Mouse (Mus musculus): ENCODE results near the gene Fadd.
A peak's percentile ranks its signal among the peaks of the same experiment; 100 is the strongest.

Gene Fadd

GRCm38 (mm10) chr7:144582284-144582980 lies at the start of gene Fadd:
Fadd (minus strand) TSS chr7:144582463.
- DNase-seq (ENCODE audit: low spot score in 2 of 2), result peak; percentile 78 to 96

- DNase-seq (ENCODE audit: low spot score in 2 of 2), result no peak
These were observed 48.4 kb upstream of the Fadd start for GRCm38 (mm10) chr7:144630622-144631021.

- no peak for DNase-seq (ENCODE audit: low spot score in 2 of 2)
These were observed 46.2 kb upstream of the Fadd start for GRCm38 (mm10) chr7:144628334-144628915.

- DNase-seq (ENCODE audit: low spot score in 2 of 2), result no peak
These were observed 45.5 kb upstream of the Fadd start for GRCm38 (mm10) chr7:144627606-144628333.

- DNase-seq (ENCODE audit: low spot score in 2 of 2), result no peak
These were observed 43.8 kb upstream of the Fadd start for GRCm38 (mm10) chr7:144626042-144626441.

GRCm38 (mm10) chr7:144620721-144621681 lies 38.7 kb upstream of the Fadd start:
- DNase-seq (ENCODE audit: low spot score in 2 of 2), result peak in 1 of 2 experiments; percentile 31

- no peak for DNase-seq (ENCODE audit: low spot score in 2 of 2)
These were observed 38.1 kb upstream of the Fadd start for GRCm38 (mm10) chr7:144620315-144620714.

- DNase-seq (ENCODE audit: low spot score in 2 of 2), result no peak
These were observed 33.1 kb upstream of the Fadd start for GRCm38 (mm10) chr7:144615343-144615742.

- DNase-seq (ENCODE audit: low spot score in 2 of 2), result no peak
These were observed 30.6 kb upstream of the Fadd start for GRCm38 (mm10) chr7:144612829-144613228.

- no peak for DNase-seq (ENCODE audit: low spot score in 2 of 2)
These were observed 30.1 kb upstream of the Fadd start for GRCm38 (mm10) chr7:144612351-144612750.

GRCm38 (mm10) chr7:144611595-144611994 lies 29.3 kb upstream of the Fadd start:
- DNase-seq (ENCODE audit: low spot score in 2 of 2), result no peak

- DNase-seq (ENCODE audit: low spot score in 2 of 2), result no peak
These were observed 27.3 kb upstream of the Fadd start for GRCm38 (mm10) chr7:144609568-144609967.

GRCm38 (mm10) chr7:144607862-144608261 lies 25.6 kb upstream of the Fadd start:
- no peak for DNase-seq (ENCODE audit: low spot score in 2 of 2)

- no peak for DNase-seq (ENCODE audit: low spot score in 2 of 2)
These were observed 22.5 kb upstream of the Fadd start for GRCm38 (mm10) chr7:144604735-144605134.

- no peak for DNase-seq (ENCODE audit: low spot score in 2 of 2)
These were observed 22.0 kb upstream of the Fadd start for GRCm38 (mm10) chr7:144604291-144604690.

- no peak for DNase-seq (ENCODE audit: low spot score in 2 of 2)
These were observed 18.2 kb upstream of the Fadd start for GRCm38 (mm10) chr7:144600333-144600900.

GRCm38 (mm10) chr7:144589508-144589907 lies 7.2 kb upstream of the Fadd start:
- DNase-seq (ENCODE audit: low spot score in 2 of 2), result peak in 1 of 2 experiments; percentile 16

GRCm38 (mm10) chr7:144587291-144587690 lies 5.0 kb upstream of the Fadd start:
- DNase-seq (ENCODE audit: low spot score in 2 of 2), result peak in 1 of 2 experiments; percentile 59

- peak in 1 of 2 experiments; percentile 72 for DNase-seq (ENCODE audit: low spot score in 2 of 2)
These were observed 3.4 kb upstream of the Fadd start for GRCm38 (mm10) chr7:144585648-144586047.

- peak in 1 of 2 experiments; percentile 22 for DNase-seq (ENCODE audit: low spot score in 2 of 2)
These were observed 1.4 kb upstream of the Fadd start for GRCm38 (mm10) chr7:144583619-144584018.
